Mouse (Mus musculus): Measurements from ENCODE around the gene Palm2. TPM values are rescaled to one million over a fixed set of nuclear protein-coding genes. Genes with fewer than 3 reads are reported as not detected.

Gene Palm2
- polyA plus RNA-seq, 1 experiment from 2014 or later, result 2.6 TPM

- Histone ChIP-seq H3K36me3 (no peaks in the 10 kb centered on the region), H3K4me3 (no peak overlapping the region), H3K4me1 (no peaks in the 10 kb centered on the region), H3K9ac (no peak overlapping the region), H3K27ac (no peak overlapping the region), H3K27me3 (replicated peaks) (no peaks in the 10 kb centered on the region), H3K4me2 (replicated peaks) (no peak overlapping the region; the same call in 1 of the 2 replicates), H3K9me3 (no peaks in the 10 kb centered on the region)
- 39% methylated on average over 22 of the region's 22 CpGs for WGBS
- ATAC-seq (ENCODE audit: low FRiP score, low read depth), result peak; percentile 70
Measured at GRCm38 (mm10) chr4:57607247-57607942, 173.3 kb downstream of the Palm2 start.

GRCm38 (mm10) chr4:57611303-57612077 is 177.4 kb downstream of the Palm2 start:
- whole genome bisulfite sequencing, result 57% methylated on average over 17 of the region's 17 CpGs
- Histone ChIP-seq H3K4me2 (replicated peaks) (no peak overlapping the region), H3K36me3 (no peaks in the 10 kb centered on the region), H3K9ac (no peak overlapping the region), H3K9me3 (no peaks in the 10 kb centered on the region), H3K4me3 (no peak overlapping the region), H3K27me3 (replicated peaks) (no peaks in the 10 kb centered on the region), H3K27ac (no peak overlapping the region), H3K4me1 (no peaks in the 10 kb centered on the region)
- no peak for ATAC-seq (ENCODE audit: low FRiP score, low read depth)

- Histone ChIP-seq H3K4me3 (no peak overlapping the region), H3K9me3 (no peaks in the 10 kb centered on the region), H3K27ac (no peak overlapping the region), H3K9ac (no peak overlapping the region), H3K4me1 (no peaks in the 10 kb centered on the region), H3K27me3 (replicated peaks) (no peaks in the 10 kb centered on the region), H3K4me2 (replicated peaks) (no peak overlapping the region), H3K36me3 (no peaks in the 10 kb centered on the region)
- no peak for ATAC-seq (ENCODE audit: low FRiP score, low read depth)
- 89% methylated on average over 5 of the region's 5 CpGs for WGBS
Measured at GRCm38 (mm10) chr4:57612716-57613115, 178.7 kb downstream of the Palm2 start.

- 94% methylated on average over 4 of the region's 4 CpGs for WGBS
- no peak overlapping the region for H3K27ac ChIP-seq
- ATAC-seq (ENCODE audit: low FRiP score, low read depth), result no peak
Measured at GRCm38 (mm10) chr4:57614686-57615085, 180.6 kb downstream of the Palm2 start.

GRCm38 (mm10) chr4:57618743-57619142 is 184.7 kb downstream of the Palm2 start:
- WGBS, result 86% methylated on average over 6 of the region's 6 CpGs
- H3K27ac ChIP-seq, result no peak overlapping the region
- no peaks in the 10 kb centered on the region for H3K36me3 ChIP-seq
- no peak overlapping the region for H3K4me3 ChIP-seq
- H3K9me3 ChIP-seq, result peaks cover 5% of the 10 kb centered on the region; the same call in 1 of the 2 replicates
- no peaks in the 10 kb centered on the region for H3K4me1 ChIP-seq
- H3K9ac ChIP-seq, result no peak overlapping the region
- no peaks in the 10 kb centered on the region for H3K27me3 ChIP-seq (replicated peaks)
- H3K4me2 ChIP-seq (replicated peaks), result no peak overlapping the region
- ATAC-seq (ENCODE audit: low FRiP score, low read depth), result no peak

More at GRCm38 (mm10) chr4:57614686-57615085, 180.6 kb downstream of the Palm2 start:
- peaks cover 5% of the 10 kb centered on the region; the same call in 1 of the 2 replicates for H3K9me3 ChIP-seq
- no peaks in the 10 kb centered on the region for H3K36me3 ChIP-seq
- no peak overlapping the region for H3K4me3 ChIP-seq
- H3K4me2 ChIP-seq (replicated peaks), result no peak overlapping the region
- no peaks in the 10 kb centered on the region for H3K27me3 ChIP-seq (replicated peaks)
- no peaks in the 10 kb centered on the region for H3K4me1 ChIP-seq
- H3K9ac ChIP-seq, result no peak overlapping the region

GRCm38 (mm10) chr4:57622816-57623215 is 188.8 kb downstream of the Palm2 start:
- Histone ChIP-seq H3K27ac (no peak overlapping the region), H3K4me3 (no peak overlapping the region), H3K4me2 (replicated peaks) (no peak overlapping the region), H3K36me3 (no peaks in the 10 kb centered on the region), H3K4me1 (no peaks in the 10 kb centered on the region), H3K9me3 (peaks cover 5% of the 10 kb centered on the region; the same call in 1 of the 2 replicates), H3K27me3 (replicated peaks) (no peaks in the 10 kb centered on the region), H3K9ac (no peak overlapping the region)
- no peak for ATAC-seq (ENCODE audit: low FRiP score, low read depth)
- 86% methylated on average over 7 of the region's 7 CpGs for WGBS

DNA sequence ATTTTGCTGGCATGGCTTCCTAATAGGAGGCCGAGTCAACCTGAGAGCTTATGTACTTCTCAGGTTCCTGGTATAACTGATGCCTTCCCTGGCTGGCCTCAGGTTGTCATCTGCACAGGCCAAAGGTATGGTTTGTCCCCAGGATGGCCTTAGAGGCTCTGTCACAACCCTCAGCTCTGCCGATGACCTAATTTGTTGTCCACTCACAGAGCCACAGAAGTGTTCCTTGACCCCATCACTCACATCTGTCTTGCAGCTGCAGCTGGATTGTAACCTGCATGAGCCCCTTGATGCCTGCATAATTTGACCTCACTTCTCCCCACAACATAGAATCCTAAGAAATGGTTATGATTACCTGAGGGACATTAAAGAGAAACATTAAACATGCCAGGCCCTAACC is 190.8 kb downstream of the Palm2 start:
- H3K9ac ChIP-seq, result no peak overlapping the region
- no peak for ATAC-seq (ENCODE audit: low FRiP score, low read depth)
- no peaks in the 10 kb centered on the region for H3K4me1 ChIP-seq
- H3K4me3 ChIP-seq, result no peak overlapping the region
- no peaks in the 10 kb centered on the region for H3K27me3 ChIP-seq (replicated peaks)
- no peaks in the 10 kb centered on the region for H3K36me3 ChIP-seq
- 94% methylated on average over 2 of the region's 2 CpGs for WGBS
- H3K9me3 ChIP-seq, result no peaks in the 10 kb centered on the region
- H3K27ac ChIP-seq, result no peak overlapping the region
- H3K4me2 ChIP-seq (replicated peaks), result no peak overlapping the region

- 81% methylated on average over 1 of the region's 1 CpGs for WGBS
- Histone ChIP-seq H3K4me3 (no peak overlapping the region), H3K4me1 (no peaks in the 10 kb centered on the region), H3K36me3 (no peaks in the 10 kb centered on the region), H3K9me3 (no peaks in the 10 kb centered on the region), H3K27ac (no peak overlapping the region), H3K9ac (no peak overlapping the region), H3K4me2 (replicated peaks) (no peak overlapping the region), H3K27me3 (replicated peaks) (no peaks in the 10 kb centered on the region)
- ATAC-seq (ENCODE audit: low FRiP score, low read depth), result no peak
Measured at GRCm38 (mm10) chr4:57625306-57625705, 191.3 kb downstream of the Palm2 start.

- no peak overlapping the region for H3K4me3 ChIP-seq
- no peaks in the 10 kb centered on the region for H3K9me3 ChIP-seq
- H3K27me3 ChIP-seq (replicated peaks), result no peaks in the 10 kb centered on the region
- no peak overlapping the region for H3K27ac ChIP-seq
- no peaks in the 10 kb centered on the region for H3K4me1 ChIP-seq
- no peak overlapping the region for H3K4me2 ChIP-seq (replicated peaks)
- no peak overlapping the region for H3K9ac ChIP-seq
- no peaks in the 10 kb centered on the region for H3K36me3 ChIP-seq
- no peak for ATAC-seq (ENCODE audit: low FRiP score, low read depth)
- 76% methylated on average over 1 of the region's 1 CpGs for WGBS
Measured at GRCm38 (mm10) chr4:57625756-57626155, 191.7 kb downstream of the Palm2 start.

- 85% methylated on average over 5 of the region's 5 CpGs for WGBS
- Histone ChIP-seq H3K36me3 (no peaks in the 10 kb centered on the region), H3K9me3 (no peaks in the 10 kb centered on the region), H3K4me2 (replicated peaks) (no peak overlapping the region), H3K27me3 (replicated peaks) (no peaks in the 10 kb centered on the region), H3K4me3 (no peak overlapping the region), H3K27ac (no peak overlapping the region), H3K9ac (no peak overlapping the region), H3K4me1 (no peaks in the 10 kb centered on the region)
- ATAC-seq (ENCODE audit: low FRiP score, low read depth), result no peak
Measured at GRCm38 (mm10) chr4:57626921-57627320, 192.9 kb downstream of the Palm2 start.

DNA sequence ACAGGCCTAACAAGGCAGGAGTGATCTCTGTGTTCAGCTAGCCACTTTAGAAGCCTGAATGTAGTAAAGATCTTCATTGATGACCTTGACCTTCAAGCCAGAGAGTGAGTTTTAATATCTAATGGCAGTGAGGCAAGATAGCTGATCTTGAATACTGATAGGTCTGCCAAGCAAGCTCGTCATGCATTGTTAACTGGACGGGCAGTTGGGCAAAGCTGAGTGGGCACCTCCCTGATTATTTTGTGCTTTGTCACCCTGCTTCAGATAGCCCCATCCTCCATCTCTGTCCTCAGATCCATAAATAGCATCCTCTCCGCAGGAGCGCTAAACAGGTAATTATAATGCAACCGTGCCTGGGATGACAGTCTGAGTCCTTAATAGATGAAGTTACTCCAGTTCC is 198.3 kb downstream of the Palm2 start:
- 0 out of 2 replicates have a peak, but pooled peaks cover under 1% of the 10 kb centered on the region for H3K4me1 ChIP-seq
- H3K4me2 ChIP-seq (replicated peaks), result no peak overlapping the region
- no peaks in the 10 kb centered on the region for H3K36me3 ChIP-seq
- ATAC-seq (ENCODE audit: low FRiP score, low read depth), result no peak
- WGBS, result 89% methylated on average over 5 of the region's 5 CpGs
- H3K9me3 ChIP-seq, result no peaks in the 10 kb centered on the region
- H3K27ac ChIP-seq, result no peak overlapping the region
- H3K9ac ChIP-seq, result no peak overlapping the region
- no peaks in the 10 kb centered on the region for H3K27me3 ChIP-seq (replicated peaks)
- no peak overlapping the region for H3K4me3 ChIP-seq

DNA sequence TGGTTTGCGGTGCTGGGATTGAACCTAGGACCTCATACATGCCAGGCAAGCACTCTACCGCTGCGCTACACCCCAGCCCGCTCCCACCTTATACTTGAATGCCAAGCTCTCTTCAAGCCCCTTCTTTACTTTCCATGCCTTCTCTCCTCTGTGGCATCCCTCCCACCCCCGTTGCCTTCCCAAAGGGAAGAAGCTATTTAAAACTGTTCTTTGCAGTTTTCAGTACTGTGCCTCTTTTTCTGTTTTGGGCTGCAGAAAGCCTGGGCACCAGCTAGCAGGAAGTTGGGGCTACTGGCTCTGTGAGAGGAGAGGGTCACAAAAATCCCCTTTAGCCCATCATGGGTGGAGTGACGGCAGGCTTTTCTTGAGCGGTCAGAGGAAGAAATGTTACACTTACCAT is 199.0 kb downstream of the Palm2 start:
- no peak overlapping the region for H3K4me2 ChIP-seq (replicated peaks)
- no peak overlapping the region for H3K4me3 ChIP-seq
- no peak overlapping the region for H3K9ac ChIP-seq
- H3K9me3 ChIP-seq, result no peaks in the 10 kb centered on the region
- no peak for ATAC-seq (ENCODE audit: low FRiP score, low read depth)
- H3K36me3 ChIP-seq, result no peaks in the 10 kb centered on the region
- H3K4me1 ChIP-seq, result peaks cover 7% of the 10 kb centered on the region
- no peaks in the 10 kb centered on the region for H3K27me3 ChIP-seq (replicated peaks)
- 91% methylated on average over 7 of the region's 7 CpGs for WGBS
- H3K27ac ChIP-seq, result no peak overlapping the region

All from neural tube, embryonic 12.5 days (tissue).